In the genomic region with DNA sequence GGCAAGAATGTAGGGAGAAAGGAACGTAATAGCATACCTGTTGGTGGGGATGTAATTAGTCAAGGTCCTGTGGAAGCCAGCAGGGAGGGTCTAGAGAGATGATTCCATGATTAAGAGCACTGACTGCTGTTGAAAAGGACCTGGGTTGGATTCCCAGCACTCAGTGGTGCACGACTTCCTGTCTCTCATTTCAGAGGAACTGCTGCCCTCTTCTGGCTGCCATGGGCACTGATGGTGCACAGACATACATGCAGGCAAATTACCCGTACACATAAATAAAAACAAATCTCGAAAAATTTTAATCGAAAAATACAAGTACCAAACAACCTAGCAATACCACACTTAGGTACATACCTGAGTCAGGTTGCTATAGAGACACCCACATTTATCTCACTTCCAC, we compare ENCODE assay signal across 13 mouse cellular contexts. TPM values are rescaled to one million over a fixed set of nuclear protein-coding genes. Genes with fewer than 3 reads are reported as not detected.
DNase-seq lines count a peak whose midpoint lies in the region; ATAC-seq and TF ChIP-seq lines count a peak whose summit lies in the region.
"Had no signal": no experiment of that assay in that cellular context is flagged by ENCODE, and none has a peak within 500 bp of the region (broad histone marks: within the 10 kb centered on the region; RNA-seq: fewer than 3 reads in every experiment).

No protein-coding gene starts in this region.

- no peaks in the 10 kb centered on the region for H3K27me3 ChIP-seq in spleen, adult 2 months (ENCODE audit: control insufficient read depth, insufficient read depth, low read length)
- no peaks in the 10 kb centered on the region for H3K27me3 ChIP-seq in Patski
- H3K27me3 ChIP-seq in stomach, postnatal 0 days (ENCODE audit: control insufficient read depth, insufficient read depth, low read length), result no peaks in the 10 kb centered on the region
- H3K27me3 ChIP-seq in hindbrain, embryonic 16.5 days (replicated peaks; ENCODE audit: control insufficient read depth, insufficient read depth, low read length), result no peaks in the 10 kb centered on the region
- H3K27me3 ChIP-seq: forebrain, embryonic 13.5 days; limb, embryonic 15.5 days; midbrain, embryonic 13.5 days; neural tube, embryonic 15.5 days had no signal

- WGBS in spleen, adult 2 months, result 96% methylated on average over 5 of the region's 5 CpGs
- 96% methylated on average over 5 of the region's 5 CpGs for WGBS in stomach, postnatal 0 days
- WGBS in hindbrain, embryonic 16.5 days, result over 99% methylated on average over 5 of the region's 5 CpGs

- POLR2A ChIA-PET in Patski (lab: Charles Lee), result no interaction called here

- in situ Hi-C loops in Patski (cut with MboI; ENCODE audit: low pct_unique_long_range_greater_than_20kb), result no loop called here

- peaks cover 5% of the 10 kb centered on the region; the same call in 1 of the 2 replicates for H3K4me1 ChIP-seq in spleen, adult 2 months (ENCODE audit: control insufficient read depth, insufficient read depth, insufficient read length)
- no peaks in the 10 kb centered on the region for H3K4me1 ChIP-seq in stomach, postnatal 0 days (replicated peaks; ENCODE audit: control insufficient read depth, insufficient read depth)
- H3K4me1 ChIP-seq in hindbrain, embryonic 16.5 days (ENCODE audit: control insufficient read depth, insufficient read depth, low read depth, low read length), result no peaks in the 10 kb centered on the region
- H3K4me1 ChIP-seq: forebrain, embryonic 13.5 days; hindbrain, embryonic 10.5 days; limb, embryonic 15.5 days; midbrain, embryonic 13.5 days; neural tube, embryonic 15.5 days had no signal

- ATAC-seq in Patski, result no peak
- no peak for ATAC-seq in stomach, postnatal 0 days (ENCODE audit: low FRiP score, low TSS enrichment)
- ATAC-seq in hindbrain, embryonic 16.5 days, result no peak
- ATAC-seq: forebrain, embryonic 13.5 days; midbrain, embryonic 13.5 days had no signal

- peak; percentile 9 for DNase-seq in kidney, adult 9 months
- DNase-seq in kidney, adult 8-10 months, result no peak
- DNase-seq in spleen, adult 2 months (ENCODE audit: low read depth in 1 of 2, low spot score in 2 of 2), result no peak
- DNase-seq in spleen, postnatal 14 days (ENCODE audit: low spot score in 2 of 2), result no peak
- no peak for DNase-seq in Patski (ENCODE audit: low read depth, low spot score)
- DNase-seq in stomach, postnatal 0 days (ENCODE audit: low spot score), result no peak
- DNase-seq: right cerebral cortex, postnatal 14 days had no signal

- TF ChIP-seq CTCF in spleen, adult 2 months (IDR thresholded peaks at IDR 0.05; ENCODE audit: extremely low read depth, insufficient read depth, insufficient read length, insufficient replicate concordance), result peak; percentile 19; the same call in 1 of the 2 replicates
- peak; percentile 62 for TF ChIP-seq CTCF in Patski (IDR thresholded peaks at IDR 0.05)
- TF ChIP-seq CTCF in stomach, postnatal 0 days (IDR thresholded peaks at IDR 0.05; ENCODE audit: low read depth), result peak; percentile 47

- H3K36me3 ChIP-seq in spleen, adult 2 months (ENCODE audit: control insufficient read depth, insufficient read depth, low read length), result peaks cover 8% of the 10 kb centered on the region
- H3K36me3 ChIP-seq in stomach, postnatal 0 days (ENCODE audit: control insufficient read depth, insufficient read depth, low read length), result peaks cover 12% of the 10 kb centered on the region
- H3K36me3 ChIP-seq in hindbrain, embryonic 16.5 days (ENCODE audit: control insufficient read depth, insufficient read depth, low read length), result peaks cover 3% of the 10 kb centered on the region

- no peak overlapping the region for H3K4me2 ChIP-seq in stomach, postnatal 0 days (replicated peaks; ENCODE audit: low read depth)
- no peak overlapping the region for H3K4me2 ChIP-seq in hindbrain, embryonic 16.5 days (ENCODE audit: low read length)
- H3K4me2 ChIP-seq: forebrain, embryonic 13.5 days; limb, embryonic 15.5 days; midbrain, embryonic 13.5 days; neural tube, embryonic 15.5 days had no signal

- TF ChIP-seq EP300 in stomach, postnatal 0 days (optimal IDR thresholded peaks at IDR 0.05), result no peak

- no peak overlapping the region for H3K4me3 ChIP-seq in spleen, adult 2 months (ENCODE audit: extremely low read depth, insufficient read depth, insufficient read length)
- no peak overlapping the region for H3K4me3 ChIP-seq in stomach, postnatal 0 days (ENCODE audit: low read depth, low read length)
- H3K4me3 ChIP-seq in hindbrain, embryonic 16.5 days (ENCODE audit: low read length), result no peak overlapping the region
- H3K4me3 ChIP-seq: forebrain, embryonic 13.5 days; hindbrain, embryonic 10.5 days; limb, embryonic 15.5 days; midbrain, embryonic 13.5 days; neural tube, embryonic 15.5 days had no signal

- H3K27ac ChIP-seq in spleen, adult 2 months (ENCODE audit: insufficient read depth, low read length), result no peak overlapping the region
- H3K27ac ChIP-seq in stomach, postnatal 0 days (replicated peaks), result no peak overlapping the region
- no peak overlapping the region for H3K27ac ChIP-seq in hindbrain, embryonic 16.5 days (ENCODE audit: low read depth, low read length)
- H3K27ac ChIP-seq: forebrain, embryonic 13.5 days; hindbrain, embryonic 10.5 days; limb, embryonic 15.5 days; midbrain, embryonic 13.5 days; neural tube, embryonic 15.5 days had no signal

- CTCF ChIA-PET in Patski (lab: Charles Lee), result no interaction called here

- no peak overlapping the region for H3K9ac ChIP-seq in stomach, postnatal 0 days (ENCODE audit: low read length)
- H3K9ac ChIP-seq in hindbrain, embryonic 16.5 days (ENCODE audit: low read depth, low read length), result no peak overlapping the region
- H3K9ac ChIP-seq: forebrain, embryonic 13.5 days; limb, embryonic 15.5 days; midbrain, embryonic 13.5 days; neural tube, embryonic 15.5 days had no signal

- no peak for TF ChIP-seq POLR2A in spleen, adult 2 months (IDR thresholded peaks at IDR 0.05; ENCODE audit: low read depth, low read length)

- no peaks in the 10 kb centered on the region for H3K9me3 ChIP-seq in stomach, postnatal 0 days (ENCODE audit: control insufficient read depth, low read length)
- H3K9me3 ChIP-seq in hindbrain, embryonic 16.5 days (ENCODE audit: control insufficient read depth, low read length), result peaks cover 2% of the 10 kb centered on the region; the same call in 1 of the 2 replicates
- H3K9me3 ChIP-seq: forebrain, embryonic 13.5 days; limb, embryonic 15.5 days; neural tube, embryonic 15.5 days had no signal

RNA-seq across cellular contexts. Expression of gene Degs1, which starts 28.8 kb away (rescaled TPM):
- 29.1 and 34.6 TPM in 2 replicates for polyA plus RNA-seq in spleen, adult 2 months (2012; rRNA removed)
- 250 TPM for polyA plus RNA-seq in Patski (2021)
- 214 and 223 TPM in 2 replicates for polyA plus RNA-seq in stomach, postnatal 0 days (2015; fragmentation: Nextera tagmentation; extraction: Ambion mirVana)
- 102 and 116 TPM in 2 replicates for polyA plus RNA-seq in hindbrain, embryonic 16.5 days (2015; fragmentation: Nextera tagmentation; extraction: Ambion mirVana)

RNA-seq across cellular contexts. Expression of gene Fbxo28, which starts 30.1 kb away (rescaled TPM):
- 7.3 and 10.4 TPM in 2 replicates for polyA plus RNA-seq in spleen, adult 2 months (2012; rRNA removed)
- 34.7 TPM for polyA plus RNA-seq in Patski (2021)
- 12.6 and 13.6 TPM in 2 replicates for polyA plus RNA-seq in stomach, postnatal 0 days (2015; fragmentation: Nextera tagmentation; extraction: Ambion mirVana)
- 20.6 and 22.0 TPM in 2 replicates for polyA plus RNA-seq in hindbrain, embryonic 16.5 days (2015; fragmentation: Nextera tagmentation; extraction: Ambion mirVana)
